Mouse (Mus musculus) MN1 (cell line): ENCODE results near the gene Fer1l5.

Source experiments
- DNase-seq: peaks from one replicate; pipeline ENCODE4 v3.0.0-alpha.2; 2016; ENCODE audit warnings: low spot score

Fer1l5 gene

DNA sequence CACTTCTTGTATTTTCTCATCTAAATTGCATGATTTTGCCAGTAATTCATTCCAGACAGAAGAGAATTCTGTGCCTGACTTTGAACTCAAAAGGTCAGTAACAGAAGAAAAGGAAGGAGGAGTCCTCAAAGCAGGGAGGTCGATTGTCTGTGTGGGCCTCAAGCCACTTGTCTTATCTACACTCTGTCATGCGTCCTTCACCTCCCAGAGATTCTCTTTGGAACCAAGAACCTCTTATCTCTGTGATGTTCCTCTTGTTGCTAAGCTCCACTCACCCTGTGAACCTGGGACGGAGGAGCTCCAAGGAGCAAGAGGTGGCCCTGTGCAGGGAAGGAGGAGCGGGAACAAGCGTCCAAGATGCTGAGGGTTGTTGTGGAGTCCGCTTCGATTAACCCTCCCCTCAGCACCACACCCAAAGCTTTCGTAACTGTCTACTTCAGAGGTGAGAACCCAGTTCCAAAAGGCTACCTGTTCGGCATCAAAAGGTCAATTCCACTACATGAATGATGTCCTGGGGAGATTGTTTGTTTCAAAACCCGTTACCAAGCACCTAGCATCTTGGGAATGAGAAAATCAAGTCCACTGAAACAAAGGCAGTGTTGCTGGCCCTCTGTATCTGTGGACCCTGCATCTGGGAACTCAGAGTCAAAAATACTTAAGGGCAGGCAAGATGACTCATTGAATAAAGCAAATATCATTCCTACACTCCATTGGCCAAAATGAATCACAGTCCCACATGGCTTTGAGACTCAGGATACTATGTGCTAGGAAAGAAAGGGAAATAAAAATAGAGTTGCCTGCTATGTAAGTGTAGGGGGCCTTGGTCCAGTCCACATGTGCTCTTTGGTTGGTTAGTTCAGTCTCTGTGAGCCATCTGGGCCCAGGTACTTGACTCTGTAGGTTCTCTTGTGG is at the start of gene Fer1l5:
Gene Fer1l5, plus strand, starts transcription at position 358 of the 912 bp plus-strand sequence.
- no peak for DNase-seq

DNA sequence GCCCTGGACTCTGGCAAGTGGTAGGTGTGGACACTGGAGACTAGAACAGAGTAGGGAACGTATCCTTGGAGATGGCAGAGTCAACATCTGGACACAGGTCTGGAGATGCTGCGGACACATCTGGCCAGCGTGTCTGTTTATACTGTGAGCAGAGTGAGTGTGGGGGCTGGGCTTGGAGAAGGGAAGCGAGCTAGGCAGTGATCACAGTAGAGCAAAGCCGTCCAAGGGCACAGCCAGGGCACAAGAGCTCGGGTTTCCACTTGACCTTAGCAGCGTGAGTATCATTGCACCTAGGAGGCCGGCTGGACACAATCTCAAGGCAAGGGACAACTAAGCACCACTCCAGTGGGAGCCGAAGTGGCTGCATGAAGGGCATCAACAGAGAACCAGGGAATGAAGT is 49.0 kb upstream of the Fer1l5 start:
- DNase-seq: no peak

DNA sequence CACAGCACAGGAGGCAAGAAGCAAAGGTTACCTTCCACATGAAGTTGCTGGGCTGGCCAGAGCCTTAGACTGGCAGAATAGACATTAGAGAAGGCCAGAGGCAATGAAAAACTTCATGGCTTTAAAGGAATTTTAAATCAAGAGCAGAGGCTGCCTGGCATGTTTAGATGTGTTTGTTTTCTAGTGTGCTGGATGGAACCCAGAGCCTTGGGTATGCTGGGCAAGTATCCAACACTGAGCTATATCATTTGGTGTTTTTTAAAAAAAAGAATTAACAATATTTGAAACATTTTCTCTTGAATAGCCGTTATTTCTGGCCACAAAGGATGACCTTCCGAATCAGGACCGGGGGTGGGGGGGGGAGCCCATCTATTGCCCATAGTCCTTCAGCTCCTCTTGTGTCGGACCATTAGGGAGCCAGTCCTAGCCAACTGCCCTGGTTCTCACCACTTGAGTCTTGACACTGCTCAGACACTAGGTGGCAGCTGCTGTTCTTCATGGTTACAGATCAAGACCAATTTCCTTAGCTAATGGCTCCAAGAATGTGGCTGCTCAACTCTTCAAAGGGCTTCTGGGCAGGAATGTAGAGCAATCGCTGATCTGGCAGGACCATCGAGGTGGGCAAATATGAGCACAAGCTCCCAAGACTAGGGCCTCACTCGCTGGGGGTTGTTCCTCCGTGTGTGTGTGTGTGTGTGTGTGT is 48.2 kb upstream of the Fer1l5 start:
- peak; percentile 70 for DNase-seq

DNA sequence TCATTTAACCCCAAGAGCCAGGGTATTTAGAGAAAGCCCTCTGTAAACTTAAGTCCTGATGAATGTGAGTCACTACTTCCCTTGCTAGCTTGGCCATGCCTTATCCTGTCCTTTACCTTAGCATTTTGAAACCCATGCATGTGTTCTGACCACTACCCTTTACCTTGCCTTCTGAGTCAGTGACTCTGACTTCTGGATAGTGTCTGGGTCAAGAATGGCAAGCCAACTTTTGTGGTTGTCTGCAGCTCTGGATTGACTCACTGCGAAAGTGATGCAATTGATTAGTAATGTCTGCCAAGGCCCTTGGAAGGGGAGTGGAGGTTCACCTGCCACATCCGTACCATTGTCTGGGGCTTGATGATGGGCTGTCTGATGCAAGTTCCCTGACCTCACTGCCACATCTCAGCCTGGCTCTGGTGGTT is 46.2 kb upstream of the Fer1l5 start:
- peak; percentile 83 for DNase-seq

DNA sequence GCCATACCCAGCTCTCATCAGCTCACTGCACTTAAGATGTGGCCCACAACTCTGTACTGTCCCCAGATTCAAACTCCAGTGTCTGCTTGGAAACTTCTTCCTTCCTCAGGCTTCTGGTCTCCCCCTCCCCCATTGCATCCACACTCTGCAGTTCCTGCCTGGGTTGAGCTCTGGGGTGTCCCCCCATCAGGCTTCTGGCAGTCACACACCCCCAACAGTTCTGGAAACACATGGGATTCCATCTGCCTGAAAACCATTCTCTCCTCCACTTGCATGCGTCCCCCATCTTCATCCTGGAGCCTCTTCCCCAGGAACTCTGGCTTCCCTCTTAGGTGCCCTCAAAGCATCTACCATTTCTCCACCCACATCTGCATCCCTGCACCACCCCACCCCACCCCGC is 45.3 kb upstream of the Fer1l5 start:
- DNase-seq: no peak

DNA sequence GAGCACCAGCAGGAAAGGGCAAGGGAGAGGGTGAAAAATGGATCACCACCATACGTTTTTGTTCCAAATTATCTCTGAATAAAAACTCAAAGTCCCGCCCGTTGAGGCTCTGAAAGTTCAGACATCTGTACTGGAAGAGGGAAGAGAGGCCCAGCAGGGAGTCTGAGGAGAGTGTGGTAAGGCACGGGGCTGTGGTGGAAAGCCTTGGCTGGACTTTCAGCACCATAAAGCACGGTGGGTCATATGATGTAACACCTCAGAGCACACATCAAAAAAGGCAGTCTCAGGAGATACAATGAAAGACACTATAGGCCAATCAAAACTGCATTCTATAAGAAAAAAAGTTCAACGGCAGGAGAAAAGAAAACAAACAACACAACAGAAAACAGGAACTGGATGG is 40.3 kb upstream of the Fer1l5 start:
- DNase-seq: no peak

DNA sequence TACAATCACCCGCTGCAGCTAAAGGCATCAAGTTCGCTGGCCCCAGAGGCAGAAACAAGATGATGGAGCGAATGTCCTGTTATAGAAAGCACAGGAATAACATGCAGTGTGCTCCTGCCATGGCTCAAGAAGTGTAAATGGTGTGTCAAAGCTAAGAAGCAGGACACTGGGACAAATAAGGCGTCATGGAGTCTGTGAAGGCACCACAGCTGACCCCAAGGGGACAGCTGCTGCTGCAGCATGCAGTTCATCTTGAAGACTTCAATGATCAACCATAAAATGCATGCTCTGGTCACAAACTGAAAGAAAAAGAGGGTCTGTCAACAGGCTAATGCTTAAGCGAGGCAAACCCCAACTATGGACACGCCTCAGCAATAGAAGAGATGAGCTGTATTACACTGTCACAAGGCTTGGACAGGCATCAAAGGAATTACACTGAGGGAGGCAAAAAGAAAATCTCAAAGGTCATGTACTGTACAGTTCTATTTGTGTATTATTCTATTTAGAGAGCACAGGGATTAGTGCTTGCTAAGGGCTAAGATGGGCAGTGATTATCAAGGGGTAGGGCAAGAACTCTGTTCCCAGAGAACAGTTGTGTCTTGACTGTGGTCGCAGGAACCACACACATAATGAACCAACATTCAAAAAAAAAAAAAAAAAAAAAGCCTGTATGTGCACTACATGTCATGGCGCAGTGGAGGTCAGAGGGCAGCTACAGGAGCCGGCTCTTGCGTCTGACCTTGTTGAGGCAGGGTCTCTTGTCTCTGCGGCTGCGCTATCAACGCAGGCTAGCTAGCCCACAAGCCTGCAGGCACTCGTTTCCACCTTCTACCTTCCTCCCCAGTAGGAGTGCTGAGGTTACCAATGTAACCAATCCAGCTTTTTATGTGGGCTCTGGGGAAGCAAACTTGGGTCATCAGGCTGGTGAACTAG is 38.9 kb upstream of the Fer1l5 start:
- no peak for DNase-seq

DNA sequence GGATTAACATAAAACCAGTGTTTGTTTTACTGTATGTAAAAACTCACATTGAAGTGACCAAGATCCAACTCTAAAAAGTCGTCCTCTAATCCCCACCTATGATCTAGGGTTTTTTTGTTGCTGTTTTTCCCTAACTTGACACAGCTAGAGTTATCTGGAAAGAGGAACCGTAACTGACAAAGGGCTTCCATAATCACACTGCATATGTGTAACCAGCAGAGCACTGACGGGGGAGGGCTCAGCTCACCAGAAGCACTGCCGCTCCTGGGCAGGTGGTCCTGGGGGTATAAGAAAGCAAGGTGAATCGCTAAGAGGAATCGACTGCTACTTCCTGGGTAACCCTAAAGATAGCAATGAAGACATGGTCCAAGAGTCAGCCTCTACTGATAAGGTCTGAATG is 29.5 kb upstream of the Fer1l5 start:
- no peak for DNase-seq

DNA sequence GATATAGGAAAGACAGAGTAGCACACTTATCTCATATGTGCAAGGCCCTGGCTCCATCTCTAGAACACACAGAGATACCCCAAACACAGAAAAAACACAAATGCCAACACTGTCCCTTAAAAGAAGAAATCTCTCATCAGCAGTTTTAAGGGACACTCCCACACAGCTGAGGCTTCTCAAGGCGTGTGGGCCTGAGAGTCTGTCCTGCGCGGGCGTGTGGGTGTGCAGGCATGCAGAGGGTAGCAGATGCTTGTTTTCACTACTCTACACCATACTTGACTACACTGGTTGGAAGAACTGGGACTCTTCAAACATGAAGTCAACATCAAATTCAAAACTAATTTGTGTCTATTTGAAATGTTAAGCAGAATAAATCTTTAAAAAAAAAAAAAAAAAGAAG is 19.7 kb upstream of the Fer1l5 start:
- no peak for DNase-seq

DNA sequence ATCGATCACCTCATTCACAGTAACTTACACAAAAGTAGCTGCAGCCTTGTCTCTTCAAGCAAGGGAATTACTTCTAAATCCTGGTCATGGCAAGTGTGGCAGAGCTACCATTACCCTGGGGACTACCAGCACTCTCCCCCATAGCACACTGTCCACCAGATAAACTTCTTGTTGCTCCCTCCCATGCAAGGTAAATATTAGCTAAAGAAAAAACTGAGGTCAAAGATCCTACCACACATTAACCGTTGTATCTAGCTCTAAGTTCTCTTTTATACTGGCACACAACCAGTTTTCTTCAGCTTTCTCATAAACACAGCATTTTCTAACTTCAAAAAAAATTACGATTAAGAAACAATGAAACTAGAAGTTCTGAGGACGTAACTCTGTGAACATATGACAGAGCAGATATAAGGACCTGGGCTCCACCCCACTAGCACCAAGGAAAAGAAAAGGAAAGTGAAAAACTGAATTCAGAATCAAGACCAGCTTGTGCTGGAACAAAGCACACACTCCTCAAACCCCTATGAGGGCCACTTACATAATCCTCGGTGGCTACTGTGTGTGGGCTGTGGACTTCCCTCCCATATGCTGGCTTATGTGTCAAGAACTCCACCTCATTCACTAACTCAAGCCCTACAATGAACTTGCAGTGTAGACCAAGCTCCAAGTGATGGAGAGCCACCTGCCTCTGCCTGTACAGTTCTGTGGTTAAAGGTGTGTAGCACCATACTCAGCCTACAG is 15.0 kb upstream of the Fer1l5 start:
- DNase-seq: no peak

DNA sequence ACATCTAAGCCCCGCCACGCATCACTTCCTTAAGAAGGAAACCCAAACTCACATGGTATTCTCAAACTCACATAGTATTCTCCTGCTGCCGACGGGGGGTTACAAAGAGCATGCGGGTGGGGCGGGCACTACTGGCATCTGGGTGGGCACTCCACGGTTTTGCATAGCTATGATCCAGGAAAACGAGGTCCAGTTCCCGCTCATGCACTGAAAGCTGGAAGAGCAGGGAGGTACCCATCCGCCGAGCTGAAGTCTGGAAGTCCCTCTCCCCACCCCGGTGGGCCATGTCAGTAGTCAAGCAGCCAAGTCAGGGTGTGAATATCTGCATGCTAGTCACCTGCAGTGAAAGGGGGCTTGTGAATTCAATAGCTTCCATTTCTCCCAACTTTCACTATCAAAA is 4.4 kb upstream of the Fer1l5 start:
- peak; percentile 12 for DNase-seq

DNA sequence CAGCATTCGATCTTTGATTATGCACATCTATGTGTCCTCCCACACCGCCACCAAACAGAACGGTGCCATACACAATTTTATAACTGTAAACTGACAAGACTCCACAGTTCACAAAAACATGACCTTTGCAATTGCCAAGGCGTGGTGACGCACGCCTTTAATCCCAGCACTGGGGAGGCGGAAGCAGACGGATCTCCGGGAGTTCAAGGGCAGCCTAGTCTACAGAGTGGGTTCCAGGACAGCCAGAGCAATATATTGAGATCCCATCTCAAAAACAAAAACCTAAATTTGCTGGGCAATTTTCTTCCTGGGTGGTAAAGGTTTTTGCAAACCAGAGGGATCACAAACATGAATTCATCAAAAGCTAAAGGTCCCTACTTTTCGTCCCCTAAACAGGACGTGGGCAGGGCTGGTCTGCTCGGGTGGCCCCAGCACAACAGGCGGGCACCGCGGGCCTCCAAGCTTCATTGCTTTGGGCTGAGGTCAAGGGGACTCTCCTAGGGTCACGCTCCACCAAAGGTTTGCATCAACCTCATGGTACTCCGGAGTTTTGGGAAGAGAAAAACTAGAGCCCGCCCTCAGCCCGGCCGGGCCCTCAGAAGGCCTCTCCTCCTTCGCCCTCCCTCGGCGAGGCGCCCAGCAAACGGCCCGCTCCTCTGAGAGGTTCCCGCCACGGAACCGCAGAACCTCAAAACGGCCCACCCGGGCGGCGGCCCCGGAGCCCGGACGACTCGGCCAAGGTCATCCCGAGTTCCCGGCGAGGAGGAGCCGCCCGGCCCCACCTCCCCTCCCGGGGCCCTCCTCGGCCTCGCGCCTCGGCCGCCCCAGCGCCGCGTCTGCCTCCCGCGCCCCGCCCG is 3.8 kb upstream of the Fer1l5 start:
- peak; percentile 27 for DNase-seq

DNA sequence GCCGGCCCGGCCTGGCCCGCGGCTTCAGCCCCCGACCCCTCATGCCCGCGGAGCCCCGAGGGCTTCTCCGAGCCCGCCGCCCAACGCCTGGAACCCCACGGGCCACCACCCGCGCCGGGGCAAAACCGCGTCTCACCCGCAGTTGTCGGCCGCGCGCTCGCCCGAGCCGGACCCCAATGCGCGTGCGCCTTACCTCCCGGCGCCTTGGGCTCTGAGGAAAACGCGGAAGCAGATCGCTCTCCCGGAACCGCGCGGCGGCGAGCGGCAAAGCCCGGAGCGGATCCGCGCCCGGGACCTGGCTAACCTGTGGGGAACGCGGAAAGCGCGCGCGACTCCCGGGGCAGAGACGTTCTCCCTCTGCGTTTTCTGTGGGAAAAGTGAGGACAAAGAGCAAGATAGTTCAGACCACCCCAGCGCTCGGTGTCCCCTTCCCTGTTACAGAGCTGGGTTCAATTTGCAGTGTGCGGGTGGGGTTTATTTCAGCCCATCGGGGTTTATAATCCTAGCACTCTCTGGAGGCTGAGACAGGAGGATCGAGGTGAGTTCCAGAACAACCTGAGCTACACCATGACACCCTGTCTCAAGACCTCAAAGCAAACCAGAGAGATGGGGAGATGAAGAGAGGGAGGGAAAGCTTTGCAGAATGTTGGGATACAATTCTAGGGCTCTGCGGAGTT is 3.0 kb upstream of the Fer1l5 start, which contains the start of gene Kansl3:
Gene Kansl3, minus strand, starts transcription at position 213 of the 677 bp plus-strand sequence.
- DNase-seq: peak; percentile 97

DNA sequence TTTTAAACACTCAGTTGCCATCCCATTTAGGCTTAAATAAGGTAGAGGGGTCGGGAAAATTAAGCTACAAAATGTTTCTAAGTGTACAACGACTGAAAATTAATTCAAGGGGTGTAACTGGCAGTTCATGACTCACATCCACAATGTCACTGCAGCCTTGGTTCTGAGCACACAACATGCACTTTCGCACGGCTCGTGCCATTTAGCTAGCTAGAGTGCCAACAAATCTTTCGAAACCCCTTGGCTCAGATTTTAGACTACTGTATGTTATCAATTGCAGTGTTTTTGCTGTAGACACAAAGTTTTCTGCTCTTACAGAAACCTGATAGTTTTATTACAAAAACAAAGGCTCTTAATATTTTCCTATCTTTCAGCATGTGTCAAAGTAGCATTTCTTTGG is 1.2 kb upstream of the Fer1l5 start:
- no peak for DNase-seq

DNA sequence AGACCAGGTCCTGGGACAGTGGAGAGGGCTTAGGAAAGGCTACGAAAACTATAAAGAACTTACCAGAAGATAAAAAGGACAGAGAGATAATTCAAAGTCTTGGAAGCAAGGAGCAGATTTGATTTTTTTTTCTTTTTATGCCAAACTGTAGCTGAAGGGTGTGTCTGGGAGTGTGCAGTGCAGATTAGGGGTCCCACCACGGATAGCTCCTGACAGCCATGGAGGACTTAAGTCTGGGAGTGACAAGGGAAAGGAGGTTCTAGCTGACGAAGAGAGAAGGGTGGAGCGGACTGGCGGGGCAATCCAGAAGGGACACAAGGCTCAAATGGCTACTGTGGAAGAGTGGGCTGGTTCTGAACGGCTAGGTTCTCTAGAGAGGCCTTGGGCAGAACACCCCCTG is 6.8 kb downstream of the Fer1l5 start:
- no peak for DNase-seq

DNA sequence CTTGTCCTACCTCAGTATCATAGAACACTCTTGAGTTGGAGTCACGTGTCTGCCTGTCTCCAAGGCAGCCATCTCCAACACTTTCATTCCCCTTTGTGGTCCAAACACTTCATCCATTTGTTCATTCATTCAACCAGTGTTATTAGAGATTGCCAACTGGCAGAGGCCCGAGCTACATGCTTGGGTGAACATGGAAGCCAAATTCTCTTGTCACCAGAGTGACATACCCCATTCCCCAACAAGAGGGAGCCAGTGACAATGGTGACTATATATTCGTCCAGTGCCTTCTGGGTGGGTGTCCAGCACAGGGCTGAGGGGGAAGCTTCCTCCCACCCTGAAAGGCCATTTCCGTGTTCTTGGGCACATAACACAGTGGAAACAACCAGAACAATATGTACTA is 7.5 kb downstream of the Fer1l5 start:
- no peak for DNase-seq

DNA sequence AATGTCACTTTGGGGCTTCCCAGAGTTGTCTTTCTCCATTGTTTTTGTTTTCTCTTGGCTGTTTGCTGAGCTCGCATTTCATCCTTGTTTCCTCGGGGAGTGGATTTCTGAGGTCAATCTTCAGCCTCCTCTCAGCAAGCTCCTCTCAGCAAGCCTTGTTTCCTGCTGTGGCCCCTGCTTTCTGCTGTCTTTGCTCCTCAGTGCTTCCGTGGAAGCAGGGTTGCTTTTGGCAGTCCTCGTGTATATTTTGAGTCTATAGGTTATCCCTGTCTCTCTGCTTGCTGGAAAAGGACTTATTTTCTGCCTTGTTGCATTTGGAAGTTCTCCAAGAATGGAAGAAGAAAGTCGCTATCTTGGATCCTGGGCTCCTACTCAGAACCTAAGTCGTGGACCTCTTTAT is 24.9 kb downstream of the Fer1l5 start:
- no peak for DNase-seq

DNA sequence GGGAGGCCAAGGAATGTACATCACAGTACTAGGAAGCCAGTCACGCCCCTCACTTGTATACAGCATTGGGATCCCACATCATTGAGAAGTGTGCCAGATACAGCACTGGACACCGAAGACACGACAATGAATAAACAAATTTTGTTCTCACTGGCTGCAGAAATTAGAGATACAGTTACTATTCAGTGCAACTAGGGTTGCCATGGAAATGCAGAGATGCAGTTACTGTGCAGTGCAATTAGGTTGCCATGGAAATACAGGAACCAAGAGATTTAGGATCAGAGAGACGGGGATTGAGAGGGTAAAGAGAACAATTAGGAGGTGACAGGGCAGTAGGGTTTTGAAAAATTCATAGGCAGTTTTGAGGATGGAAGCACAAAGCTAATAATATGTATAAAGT is 29.4 kb downstream of the Fer1l5 start:
- no peak for DNase-seq

DNA sequence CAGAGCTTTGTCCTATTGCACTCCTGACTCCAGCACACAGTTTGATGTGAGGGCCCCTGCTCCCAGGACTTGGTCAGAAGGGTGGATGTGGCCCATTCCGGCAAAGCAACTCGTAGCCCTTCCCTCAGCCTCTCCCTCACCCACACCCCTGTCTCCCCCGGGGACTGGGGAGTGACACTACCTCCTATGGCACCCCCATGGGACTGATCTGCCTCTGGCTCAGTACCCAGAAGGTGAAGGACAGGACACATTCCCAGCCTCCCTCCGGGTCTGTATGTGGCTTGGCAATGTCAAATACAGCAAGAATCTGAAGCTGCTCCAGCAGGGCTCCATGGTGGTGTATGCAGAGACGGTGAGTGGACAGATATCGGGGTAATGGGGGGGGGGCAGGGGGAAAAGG is 32.4 kb downstream of the Fer1l5 start:
- no peak for DNase-seq

DNA sequence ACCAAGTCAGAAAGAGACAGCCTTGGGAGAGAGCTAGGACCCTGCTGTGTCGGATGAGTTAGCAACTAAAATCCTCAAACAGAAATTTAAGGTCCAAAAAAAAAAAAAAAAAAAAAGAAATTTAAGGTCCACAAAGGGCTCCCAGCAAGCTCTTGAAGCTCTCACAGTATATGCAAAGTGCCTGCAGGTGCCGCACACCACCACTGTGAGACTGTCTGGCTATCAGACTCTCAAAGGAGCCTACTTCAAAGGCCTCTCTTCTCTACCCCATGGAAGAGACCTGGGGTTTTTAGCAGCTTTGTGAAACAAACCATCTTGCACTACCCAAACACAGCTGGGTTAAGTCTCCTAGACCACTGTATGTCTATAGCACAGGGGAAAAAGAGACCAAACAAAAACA is 57.4 kb downstream of the Fer1l5 start:
- no peak for DNase-seq
